Mouse (Mus musculus) hindbrain, embryonic 16.5 days (tissue): Measurements from ENCODE around the gene Sall2. TPM values are rescaled to one million over a fixed set of nuclear protein-coding genes. Genes with fewer than 3 reads are reported as not detected.

Source experiments
- ATAC-seq: fragments of 200-750 bp; cut with Nextera tagmentation; 2 replicates; pipeline ENCODE4 v1.8.0; 2017; ENCODE audit warnings: moderate TSS enrichment, moderate library complexity
- H3K27ac ChIP-seq: fragments of 300-500 bp; sonication (generic); 2 replicates; pipeline ENCODE4 v1.5.1; 2014; ENCODE audit warnings: low read depth, mild to moderate bottlenecking, control low read depth, low read length, moderate library complexity
- H3K27me3 ChIP-seq: fragments of 300-500 bp; sonication (generic); replicated peaks from 2 replicates; pipeline ENCODE4 v1.6.1; 2014; ENCODE audit warnings: low read length; ENCODE audit not compliant: control insufficient read depth, insufficient read depth
- H3K36me3 ChIP-seq: fragments of 300-500 bp; sonication (generic); 2 replicates; pipeline ENCODE4 v1.6.1; 2014; ENCODE audit warnings: mild to moderate bottlenecking, low read length, moderate library complexity, mixed read lengths; ENCODE audit not compliant: control insufficient read depth, insufficient read depth
- H3K4me1 ChIP-seq: fragments of 300-500 bp; sonication (generic); 2 replicates; pipeline ENCODE4 v1.6.1; 2014; ENCODE audit warnings: low read depth, low read length; ENCODE audit not compliant: control insufficient read depth, insufficient read depth
- H3K4me2 ChIP-seq: fragments of 300-500 bp; sonication (generic); 2 replicates; pipeline ENCODE4 v1.6.1; 2014; ENCODE audit warnings: mild to moderate bottlenecking, low read length, control low read depth, moderate library complexity
- H3K4me3 ChIP-seq: fragments of 300-500 bp; sonication (generic); 2 replicates; pipeline ENCODE4 v1.5.1; 2014; ENCODE audit warnings: mild to moderate bottlenecking, low read length, control low read depth, moderate library complexity
- H3K9ac ChIP-seq: fragments of 300-500 bp; sonication (generic); 2 replicates; pipeline ENCODE4 v1.6.1; 2014; ENCODE audit warnings: low read depth, mild to moderate bottlenecking, control low read depth, low read length, moderate library complexity
- H3K9me3 ChIP-seq: fragments of 300-500 bp; sonication (generic); 2 replicates; pipeline ENCODE4 v1.6.1; 2014; ENCODE audit warnings: mild to moderate bottlenecking, low read length, moderate library complexity; ENCODE audit not compliant: control insufficient read depth
- WGBS: fragments of 180-500 bp; shearing (Covaris S2); extraction: QIAGEN DNeasy Blood & Tissue Kit; methylation state at CpG from one replicate; pipeline ENCODE4 v1.1.7; 2014; 5-methylcytosine and 5-hydroxymethylcytosine counted together
- polyA plus RNA-seq: library from polyadenylated mRNA; unstranded; fragments of >200 nt; fragmentation: Nextera tagmentation; extraction: Ambion mirVana; gene quantifications from 2 replicates; pipeline ENCODE4 v1.2.1, GENCODE M21; 2015

Sall2 gene
- polyA plus RNA-seq: 40.6 and 49.0 TPM in 2 replicates

- WGBS: 1% methylated on average over 26 of the region's 26 CpGs
- Histone ChIP-seq H3K4me3 (peak within 1 kb of the TSS; percentile 50), H3K4me2 (peak within 1 kb of the TSS; percentile 69), H3K27ac (peak within 1 kb of the TSS; percentile 80), H3K9me3 (no peaks in the 10 kb centered on the region), H3K9ac (peak within 1 kb of the TSS; percentile 63), H3K27me3 (no peaks in the 10 kb centered on the region), H3K36me3 (no peaks in the 10 kb centered on the region), H3K4me1 (peaks cover 13% of the 10 kb centered on the region)
- peak; percentile 83 for ATAC-seq
Observed at GRCm38 (mm10) chr14:52327910-52328812, at the start of gene Sall2. Gene Sall2 (minus strand): TSS chr14:52328762.

- Histone ChIP-seq H3K27me3 (no peaks in the 10 kb centered on the region), H3K27ac (no peak overlapping the region), H3K4me2 (no peak overlapping the region), H3K36me3 (no peaks in the 10 kb centered on the region), H3K9ac (no peak overlapping the region), H3K9me3 (no peaks in the 10 kb centered on the region), H3K4me1 (no peaks in the 10 kb centered on the region), H3K4me3 (no peak overlapping the region)
- no peak for ATAC-seq
- WGBS: 90% methylated on average over 3 of the region's 3 CpGs
Observed at GRCm38 (mm10) chr14:52368741-52369140, 40.2 kb upstream of the Sall2 start.

GRCm38 (mm10) chr14:52356308-52356707 is 27.7 kb upstream of the Sall2 start, which contains the start of gene Olfr1513:
Gene Olfr1513 (minus strand): TSS chr14:52356408.
- Histone ChIP-seq H3K9ac (no peak within 1 kb of the TSS), H3K4me1 (no peaks in the 10 kb centered on the region), H3K9me3 (no peaks in the 10 kb centered on the region), H3K4me2 (no peak within 1 kb of the TSS), H3K36me3 (no peaks in the 10 kb centered on the region), H3K27me3 (no peaks in the 10 kb centered on the region), H3K27ac (no peak within 1 kb of the TSS), H3K4me3 (no peak within 1 kb of the TSS)
- no peak for ATAC-seq
- WGBS: 82% methylated on average over 4 of the region's 4 CpGs

- 73% methylated on average over 6 of the region's 6 CpGs for WGBS
- no peaks in the 10 kb centered on the region; the same call in 1 of the 2 replicates for H3K4me1 ChIP-seq
- no peaks in the 10 kb centered on the region; the same call in 1 of the 2 replicates for H3K9me3 ChIP-seq
- peak overlapping the region; percentile 52 for H3K27ac ChIP-seq
- peak overlapping the region; percentile 37 for H3K4me3 ChIP-seq
- no peaks in the 10 kb centered on the region for H3K27me3 ChIP-seq
- no peaks in the 10 kb centered on the region for H3K36me3 ChIP-seq
- no peak for ATAC-seq
- H3K9ac ChIP-seq: peak overlapping the region; percentile 63
- H3K4me2 ChIP-seq: peak overlapping the region; percentile 61
Observed at GRCm38 (mm10) chr14:52339512-52339852, 10.9 kb upstream of the Sall2 start.

- H3K9me3 ChIP-seq: no peaks in the 10 kb centered on the region
- no peaks in the 10 kb centered on the region for H3K27me3 ChIP-seq
- H3K9ac ChIP-seq: peak overlapping the region; percentile 63
- H3K4me1 ChIP-seq: no peaks in the 10 kb centered on the region; the same call in 1 of the 2 replicates
- H3K4me2 ChIP-seq: peak overlapping the region; percentile 61
- peak overlapping the region; percentile 55 for H3K27ac ChIP-seq
- H3K4me3 ChIP-seq: peak overlapping the region; percentile 37
- H3K36me3 ChIP-seq: no peaks in the 10 kb centered on the region
- peak; percentile 85 for ATAC-seq
- WGBS: 29% methylated on average over 21 of the region's 21 CpGs
Observed at GRCm38 (mm10) chr14:52338751-52339511, 10.4 kb upstream of the Sall2 start.

GRCm38 (mm10) chr14:52332171-52332570 is 3.6 kb upstream of the Sall2 start:
- no peak overlapping the region for H3K4me3 ChIP-seq
- ATAC-seq: no peak
- H3K4me1 ChIP-seq: peaks cover 6% of the 10 kb centered on the region
- H3K36me3 ChIP-seq: no peaks in the 10 kb centered on the region
- H3K27ac ChIP-seq: no peak overlapping the region
- 5% methylated on average over 3 of the region's 3 CpGs for WGBS
- no peaks in the 10 kb centered on the region for H3K9me3 ChIP-seq
- no peaks in the 10 kb centered on the region for H3K27me3 ChIP-seq
- H3K9ac ChIP-seq: no peak overlapping the region
- no peak overlapping the region for H3K4me2 ChIP-seq

GRCm38 (mm10) chr14:52331069-52331750 is 2.6 kb upstream of the Sall2 start:
- Histone ChIP-seq H3K9ac (no peak overlapping the region), H3K36me3 (no peaks in the 10 kb centered on the region), H3K4me2 (0 out of 2 replicates have a peak overlapping the region, but pooled peaks have one; percentile 0), H3K9me3 (no peaks in the 10 kb centered on the region), H3K4me1 (peaks cover 10% of the 10 kb centered on the region), H3K4me3 (no peak overlapping the region), H3K27ac (peak overlapping the region; percentile 48; the same call in 1 of the 2 replicates), H3K27me3 (no peaks in the 10 kb centered on the region)
- 5% methylated on average over 4 of the region's 4 CpGs for WGBS
- ATAC-seq: no peak

GRCm38 (mm10) chr14:52327375-52327901 is 1.1 kb downstream of the Sall2 start:
- peak; percentile 87 for ATAC-seq
- peak overlapping the region; percentile 63 for H3K9ac ChIP-seq
- WGBS: under 1% methylated on average over 14 of the region's 14 CpGs
- peak overlapping the region; percentile 69 for H3K4me2 ChIP-seq
- peak overlapping the region; percentile 50 for H3K4me3 ChIP-seq
- no peaks in the 10 kb centered on the region for H3K36me3 ChIP-seq
- H3K4me1 ChIP-seq: peaks cover 13% of the 10 kb centered on the region
- H3K9me3 ChIP-seq: no peaks in the 10 kb centered on the region
- H3K27me3 ChIP-seq: no peaks in the 10 kb centered on the region
- H3K27ac ChIP-seq: peak overlapping the region; percentile 80
